Mouse (Mus musculus) mouse trophoblast stem cell (cell line): Measurements from ENCODE around the gene Slc18a2.

Source experiments
- in situ Hi-C, 2 experiments: fragments of 300-500 bp; cut with MseI, MboI; formaldehyde crosslinking; loops; 2 replicates in 1 of 2; 3 replicates in 1 of 2; pipeline ENCODE4 v1.15.1; 2025

Slc18a2 gene

DNA sequence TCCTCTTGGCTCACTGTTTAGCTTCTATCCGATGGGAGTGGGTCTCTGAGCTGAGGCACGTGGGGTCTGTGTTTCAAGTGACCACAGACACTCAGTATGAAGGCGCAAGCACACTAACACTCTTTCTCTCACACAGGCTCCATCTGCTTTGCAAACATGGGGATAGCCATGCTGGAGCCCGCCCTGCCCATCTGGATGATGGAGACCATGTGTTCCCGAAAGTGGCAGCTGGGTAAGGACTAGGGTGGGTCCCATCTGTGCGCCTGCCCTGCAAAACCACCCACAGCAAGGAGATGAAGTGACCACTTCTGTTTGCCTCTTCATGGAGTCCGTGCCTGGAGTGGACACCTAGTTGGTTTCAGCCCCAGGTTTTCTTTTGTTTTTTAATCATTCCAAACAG is 15.7 kb downstream of the Slc18a2 start:
- in situ Hi-C loops = no loop called here

DNA sequence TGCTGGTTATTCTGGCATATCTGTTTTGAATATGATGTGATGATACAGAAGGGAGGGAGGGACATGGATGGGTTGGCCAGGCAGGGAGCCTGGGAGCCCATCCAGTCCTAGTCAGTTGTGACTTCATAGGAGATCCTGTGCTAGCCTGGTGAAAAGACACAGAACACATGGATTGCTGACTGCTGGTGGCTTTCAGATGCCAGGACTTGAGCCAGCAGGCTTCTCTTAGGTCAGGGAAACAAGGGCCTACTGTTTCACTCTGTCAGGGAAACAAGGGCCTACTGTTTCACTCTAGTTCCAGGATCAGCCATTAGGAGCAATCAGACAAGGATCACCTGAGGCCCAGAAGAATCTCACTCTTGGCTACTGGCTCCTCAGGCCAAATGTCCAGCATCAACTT is 20.1 kb downstream of the Slc18a2 start:
- in situ Hi-C loops = no loop called here

DNA sequence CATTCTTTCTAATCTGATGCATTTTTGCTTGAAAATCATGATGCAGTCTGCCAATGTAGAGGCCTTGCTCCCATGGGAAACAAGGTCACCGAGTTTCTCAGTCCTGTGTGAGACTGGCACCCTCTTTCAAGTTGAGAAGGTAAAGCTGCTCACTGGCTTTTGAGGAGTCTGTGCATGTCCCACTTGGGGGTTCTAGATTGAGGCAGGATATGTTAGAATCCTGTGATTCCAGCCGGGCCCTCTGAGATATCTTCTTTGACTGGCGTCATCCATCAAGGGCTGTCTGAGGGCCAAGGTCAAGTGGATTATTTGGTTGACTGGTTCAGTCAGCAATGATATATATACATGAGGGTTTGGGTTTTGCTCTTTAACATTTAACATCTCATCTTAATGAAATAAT is 21.3 kb downstream of the Slc18a2 start:
- in situ Hi-C loops = no loop called here

DNA sequence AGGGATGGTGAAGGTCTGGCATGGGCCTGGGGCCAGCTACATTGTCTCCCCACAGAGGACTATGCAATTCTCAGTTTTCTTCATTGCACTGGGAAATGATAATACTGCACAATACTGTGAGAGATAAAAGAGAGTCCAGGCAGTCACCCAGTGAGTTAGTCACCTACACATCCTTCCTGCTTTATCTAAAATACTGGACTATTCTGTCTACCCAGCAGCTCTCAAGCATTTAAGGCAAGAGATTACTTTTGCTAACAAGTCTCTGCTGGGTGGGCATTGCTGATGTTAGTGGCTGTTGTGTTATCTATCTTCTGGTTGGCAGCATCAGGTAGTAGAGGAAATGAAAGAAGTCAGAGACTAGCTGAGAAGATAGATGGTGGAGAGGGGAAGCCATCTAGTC is 28.3 kb downstream of the Slc18a2 start:
- in situ Hi-C loops = no loop called here

DNA sequence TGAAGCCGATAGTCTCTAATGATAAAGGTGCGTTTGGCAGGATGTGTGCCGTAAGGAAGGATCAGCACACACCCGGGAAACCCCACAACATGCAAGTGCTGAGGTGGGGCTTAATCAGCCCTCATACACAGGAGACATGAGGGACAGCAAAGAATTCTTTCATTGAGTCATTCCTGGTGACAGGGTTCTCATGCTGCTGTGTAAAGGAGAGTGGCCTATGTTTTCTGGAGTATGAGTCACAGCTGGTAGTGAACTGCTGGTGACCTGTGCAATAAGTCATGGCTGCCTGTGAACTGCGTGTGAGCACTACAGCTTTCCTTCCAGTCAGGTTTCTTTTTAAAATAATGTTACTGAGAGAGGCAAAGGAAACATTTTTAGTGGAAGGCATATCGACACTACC is 29.1 kb downstream of the Slc18a2 start:
- in situ Hi-C loops = no loop called here

DNA sequence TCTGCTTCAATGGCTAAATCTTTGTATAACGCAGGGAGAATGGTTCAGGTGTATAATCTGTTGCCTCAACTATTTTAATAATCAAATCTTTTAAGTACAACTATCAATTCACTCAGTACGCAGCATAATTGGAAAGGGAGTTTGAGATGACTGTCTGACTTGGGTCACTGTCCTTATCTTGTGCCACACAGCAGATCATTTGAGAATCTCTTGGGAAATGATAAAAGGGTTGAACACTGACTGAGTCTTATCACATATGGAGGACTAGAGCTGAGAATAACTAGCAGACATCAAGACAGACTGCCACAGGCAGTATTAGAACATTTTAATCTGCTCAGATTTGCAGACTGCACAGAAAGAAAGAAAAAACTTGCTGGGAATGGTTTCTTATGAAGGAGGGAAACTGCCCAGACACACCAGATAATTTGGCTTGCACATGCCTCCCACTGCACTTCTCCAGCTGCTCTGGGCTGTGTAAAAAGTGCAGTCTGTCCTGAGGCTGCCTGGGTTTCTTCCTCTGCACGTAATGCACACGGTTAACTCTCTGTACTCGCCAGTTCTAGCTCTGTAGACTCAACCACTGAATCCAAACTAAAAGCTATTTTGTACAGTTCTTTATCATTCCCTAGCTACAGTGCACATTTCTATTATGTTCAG is 31.6 kb downstream of the Slc18a2 start:
- in situ Hi-C loops = no loop called here

DNA sequence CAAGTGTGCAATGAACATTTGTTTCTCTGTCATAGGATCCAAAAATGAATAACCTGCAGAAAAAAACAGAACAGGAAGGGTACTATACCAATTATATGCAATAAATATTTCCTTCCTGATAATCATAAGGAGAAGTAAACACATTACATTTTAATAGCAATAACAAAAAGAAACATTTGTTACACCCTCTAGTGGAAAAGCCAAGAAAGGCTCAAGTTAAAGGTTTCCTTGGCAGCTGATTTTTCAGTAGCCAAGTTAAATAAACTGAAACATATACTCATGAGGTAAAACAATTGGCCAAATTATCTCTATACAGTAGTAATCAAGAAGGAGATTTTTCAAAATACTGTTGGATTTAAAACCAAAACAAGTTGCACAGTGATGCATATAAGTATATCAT is 54.6 kb downstream of the Slc18a2 start:
- in situ Hi-C loops = no loop called here

DNA sequence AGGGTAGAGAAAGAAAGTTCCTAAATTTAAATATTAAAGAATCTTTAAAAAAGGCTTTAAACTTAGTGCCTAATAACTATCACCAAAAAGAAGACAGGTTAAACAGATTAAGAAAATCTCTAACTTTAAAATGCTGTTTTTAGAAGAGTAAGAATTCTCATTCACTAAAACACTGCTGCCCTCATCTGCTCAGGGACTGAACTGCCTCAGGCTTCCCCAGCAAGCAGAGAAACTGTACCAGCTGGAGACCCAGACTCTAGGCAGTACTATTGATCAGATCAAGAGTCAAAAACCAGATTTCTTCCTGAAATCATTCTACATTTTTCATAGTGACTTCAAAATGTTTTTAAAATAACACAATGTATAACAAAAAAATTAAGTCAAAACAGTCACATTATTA is 55.9 kb downstream of the Slc18a2 start:
- in situ Hi-C loops = no loop called here

DNA sequence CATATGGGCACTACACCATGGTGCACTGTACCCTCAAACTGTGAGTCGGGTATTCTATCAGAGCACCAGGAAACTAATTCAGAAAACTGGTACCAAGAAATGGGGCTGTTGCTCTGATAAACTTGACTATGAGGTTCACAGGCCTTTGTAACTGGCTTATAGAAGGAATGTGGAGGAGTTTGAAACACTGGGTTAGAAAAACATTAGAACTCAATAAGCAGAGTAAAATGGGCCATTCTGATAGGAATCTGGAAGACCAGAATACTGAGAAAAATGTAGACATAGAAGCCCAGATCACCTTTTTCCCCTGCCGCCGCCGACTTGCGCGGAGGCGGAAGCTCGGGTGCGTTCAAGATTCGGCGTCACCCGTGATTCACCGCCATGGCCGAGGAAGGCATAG is 61.3 kb downstream of the Slc18a2 start, which contains the start of gene Rps12-ps3:
Rps12-ps3 (plus strand) TSS at position 301 of the 400 bp plus-strand sequence.
- in situ Hi-C loops = no loop called here

DNA sequence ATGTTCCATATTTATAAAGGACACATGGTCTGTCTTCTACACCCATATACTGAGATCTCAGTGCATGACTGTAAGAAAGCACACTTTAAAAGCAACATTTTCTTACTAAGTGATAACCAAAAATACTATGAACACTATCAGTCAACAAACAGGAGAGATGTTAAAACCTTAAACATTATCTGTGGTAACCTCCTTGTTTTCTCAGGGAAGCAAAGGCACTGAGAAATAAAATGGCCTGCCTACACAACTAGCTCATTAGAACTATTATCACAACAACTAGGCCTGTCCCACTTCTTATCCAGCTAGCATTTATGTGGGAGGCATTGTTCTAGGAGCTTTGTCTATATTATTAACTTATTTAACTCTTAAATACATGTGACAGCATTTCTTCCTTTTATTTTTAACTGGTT is 70.1 kb downstream of the Slc18a2 start:
- in situ Hi-C loops = no loop called here

DNA sequence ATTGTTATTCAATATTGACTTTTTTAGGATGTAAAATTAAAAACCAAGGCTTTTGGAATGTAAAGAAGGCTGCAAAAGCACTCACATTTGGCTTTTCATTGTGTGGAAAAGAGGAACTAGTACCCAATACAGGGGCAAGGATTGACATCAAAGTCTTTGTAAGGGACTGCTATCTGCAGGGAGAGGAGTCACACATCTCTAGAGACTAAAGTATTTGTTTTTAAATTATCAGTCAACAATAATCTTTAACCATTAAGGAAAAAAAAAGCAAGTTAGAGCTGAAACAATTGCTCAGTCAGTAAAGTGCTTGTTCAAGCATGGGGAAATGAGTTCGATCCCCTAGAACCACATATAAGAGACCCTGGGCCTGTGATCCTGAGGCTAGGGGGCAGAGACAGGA is 76.0 kb downstream of the Slc18a2 start:
- in situ Hi-C loops = no loop called here

DNA sequence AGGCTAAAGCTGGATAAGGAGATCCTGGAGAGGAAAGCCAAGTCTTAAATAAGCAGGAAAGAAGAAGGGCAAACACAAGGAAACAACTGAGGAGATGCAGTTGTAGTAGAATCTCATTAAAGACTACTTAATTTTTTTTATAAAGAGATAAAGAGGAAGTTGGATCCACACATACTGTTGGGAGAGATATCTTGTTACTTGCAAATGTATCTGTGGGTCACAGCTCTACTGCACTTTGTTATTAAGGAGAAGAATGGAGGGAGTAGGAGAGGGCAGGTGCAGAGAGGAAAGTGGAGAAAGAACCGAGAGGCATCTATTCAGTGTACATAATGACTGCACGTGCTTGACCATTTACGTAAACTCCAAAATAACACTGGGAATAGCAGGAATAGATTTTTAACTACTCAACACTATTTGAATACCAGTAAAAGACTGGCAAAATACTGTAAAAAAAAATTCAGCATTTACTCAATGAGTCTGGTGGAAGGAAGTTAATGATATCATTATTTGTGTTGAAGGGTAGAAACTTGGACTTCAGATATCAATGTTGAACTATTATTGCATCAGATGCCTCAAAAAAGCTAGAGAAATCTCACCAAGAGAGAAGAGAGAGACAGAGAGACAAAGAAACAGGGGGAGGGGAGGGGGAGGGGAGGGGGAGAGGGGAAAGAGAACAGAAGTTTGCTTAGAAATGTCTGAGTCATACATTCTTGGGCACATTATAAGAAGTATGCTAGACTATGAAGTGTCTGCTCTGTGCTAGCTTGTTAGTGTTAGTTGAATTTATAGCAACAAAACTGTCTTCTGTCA is 77.4 kb downstream of the Slc18a2 start:
- in situ Hi-C loops = no loop called here

DNA sequence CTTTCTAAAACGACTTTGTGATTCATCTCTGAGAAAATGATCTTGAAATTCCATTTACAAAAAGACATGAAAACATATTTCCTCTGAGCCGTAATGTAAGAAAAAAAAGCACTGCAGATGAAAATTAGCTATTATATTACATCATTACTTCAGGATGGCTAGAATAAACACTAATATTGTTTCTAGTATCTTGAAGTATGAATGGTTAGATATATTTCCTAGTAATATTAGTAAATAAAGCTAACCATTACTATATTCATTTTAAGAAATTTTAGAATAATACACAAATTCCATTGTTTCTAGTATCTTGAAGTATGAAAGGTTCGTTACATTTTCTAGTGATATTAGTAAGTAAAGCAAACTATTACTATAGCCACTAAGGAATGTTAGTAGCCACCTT is 79.2 kb downstream of the Slc18a2 start:
- in situ Hi-C loops = no loop called here

DNA sequence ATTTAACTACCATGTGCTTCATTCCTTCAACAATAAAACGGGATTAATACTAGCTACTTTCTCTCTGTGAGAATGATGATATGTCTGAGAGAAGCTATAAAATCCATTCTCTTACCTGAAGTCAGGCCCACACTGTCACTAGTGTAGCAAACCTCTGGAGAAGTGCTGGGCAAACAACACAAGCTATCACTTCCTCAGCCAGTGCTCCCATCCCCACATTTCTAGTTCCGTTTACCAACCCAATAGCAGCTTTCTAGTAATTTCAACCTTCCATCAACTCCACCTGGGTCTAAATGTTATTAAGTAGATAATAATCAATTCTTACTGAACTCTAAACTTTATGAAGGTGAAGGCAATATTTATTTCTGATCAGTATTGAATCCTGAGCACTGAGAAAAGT is 82.3 kb downstream of the Slc18a2 start:
- in situ Hi-C loops = no loop called here

DNA sequence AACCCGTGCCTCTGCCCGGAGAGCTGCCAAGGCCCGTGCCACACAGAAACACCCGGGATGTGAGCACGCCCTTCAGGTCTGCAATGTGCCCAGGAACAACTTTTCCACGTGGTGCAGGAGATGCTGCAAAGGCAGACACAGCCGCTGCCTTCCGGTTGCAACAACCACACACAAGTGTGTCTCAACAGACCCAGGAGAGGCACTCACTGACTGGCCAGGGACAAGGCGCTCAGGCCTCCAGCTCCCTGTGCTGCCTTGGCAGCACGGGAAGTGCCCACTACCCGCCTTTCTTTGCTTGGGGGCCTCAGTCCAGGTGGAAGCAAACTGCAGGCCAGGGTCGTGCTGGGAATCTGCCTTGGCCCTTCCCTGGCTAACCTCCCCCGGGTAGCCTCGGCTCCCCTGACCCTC is 83.6 kb downstream of the Slc18a2 start:
- in situ Hi-C loops = no loop called here

DNA sequence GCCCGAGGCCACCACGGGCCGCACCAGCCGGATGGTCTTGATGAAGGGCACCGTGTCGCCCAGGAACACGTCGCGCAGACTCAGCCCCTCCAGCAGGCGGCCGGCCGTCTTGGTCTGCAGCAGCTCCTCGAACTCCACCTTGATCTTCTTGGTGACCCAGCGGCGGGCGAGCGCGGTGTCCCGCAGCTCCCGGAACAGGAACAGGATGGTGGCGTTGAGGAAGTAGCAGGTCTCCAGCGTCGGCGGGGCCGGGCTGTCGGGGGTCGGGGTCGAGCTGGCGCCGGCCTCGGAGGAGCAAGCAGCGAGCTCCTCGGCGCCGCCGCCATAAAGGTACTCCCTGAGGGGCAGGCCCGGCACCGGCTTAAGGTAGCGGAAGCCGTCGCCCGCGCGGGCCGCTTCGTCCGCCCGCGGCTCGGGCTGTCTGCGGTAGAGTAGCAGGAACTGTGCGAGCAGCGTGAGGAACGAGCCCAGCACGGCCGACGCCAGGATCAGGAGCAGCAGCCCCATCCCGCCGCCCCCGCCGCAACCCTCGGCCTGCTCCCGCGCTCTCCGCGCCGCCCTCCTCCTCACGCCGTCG is 84.5 kb downstream of the Slc18a2 start:
- in situ Hi-C loops = no loop called here
